Mouse (Mus musculus) activated CD4-positive, CD25-positive, alpha-beta regulatory T cell, adult 4 months (primary cell): ENCODE data around the gene Sh2d5. TPM values are rescaled to one million over a fixed set of nuclear protein-coding genes. Genes with fewer than 3 reads are reported as not detected.

ENCODE experiments used
- ATAC-seq: one replicate; pipeline ENCODE4 v1.8.0; 2017
- polyA plus RNA-seq, 2 experiments: library from polyadenylated mRNA; unstranded; fragments of 100-300 nt; shearing (Covaris generic); gene quantifications; one replicate each; pipeline ENCODE4 v1.2.1; 2017

Gene Sh2d5
- polyA plus RNA-seq, 2 experiments from 2014 or later, result 0.17 TPM; not detected in 1

GRCm38 (mm10) chr4:138261843-138262681 lies 11.9 kb downstream of the Sh2d5 start:
- peak; percentile 75 for ATAC-seq

DNA sequence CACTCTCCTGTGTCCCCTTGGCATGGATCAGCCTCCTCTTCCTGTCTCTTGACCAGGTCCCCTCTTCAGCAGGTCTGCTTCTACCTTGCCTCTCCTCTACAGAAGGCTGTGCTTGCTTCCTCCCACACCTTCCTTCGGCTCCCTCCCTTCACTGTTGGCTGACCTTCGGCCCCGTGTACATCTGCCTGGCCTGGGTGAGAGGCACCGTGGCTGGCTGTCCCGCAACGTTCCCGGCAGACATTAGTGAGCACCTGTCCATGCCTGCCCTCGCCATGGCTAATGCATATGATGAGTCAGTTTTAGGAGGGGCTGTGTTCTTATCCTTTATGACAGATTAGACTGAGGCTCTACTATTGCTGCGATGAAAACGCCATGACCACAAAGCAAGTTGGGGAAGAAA lies 17.7 kb downstream of the Sh2d5 start:
- ATAC-seq, result no peak

GRCm38 (mm10) chr4:138272011-138272997 lies 22.1 kb downstream of the Sh2d5 start:
- ATAC-seq, result no peak

DNA sequence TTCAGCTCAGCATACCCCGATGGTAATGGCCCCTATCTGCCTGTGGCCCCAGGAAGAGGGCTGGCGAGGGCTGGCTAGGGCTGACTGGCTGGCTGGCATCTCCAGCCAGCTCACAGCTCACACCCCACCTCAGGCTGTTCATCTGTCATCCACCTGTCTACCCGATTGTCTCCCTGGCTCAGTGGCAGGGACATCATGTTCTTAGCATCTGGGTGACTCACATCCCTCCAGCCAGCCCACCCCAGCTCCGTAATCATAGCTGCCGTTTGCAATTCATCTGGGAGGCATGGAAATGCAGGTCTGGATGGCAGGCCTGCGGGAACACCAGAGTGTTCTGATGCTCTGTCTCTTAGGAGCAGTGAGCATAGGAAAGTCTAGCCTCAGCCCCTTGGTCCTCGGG lies 28.1 kb downstream of the Sh2d5 start:
- ATAC-seq, result no peak

DNA sequence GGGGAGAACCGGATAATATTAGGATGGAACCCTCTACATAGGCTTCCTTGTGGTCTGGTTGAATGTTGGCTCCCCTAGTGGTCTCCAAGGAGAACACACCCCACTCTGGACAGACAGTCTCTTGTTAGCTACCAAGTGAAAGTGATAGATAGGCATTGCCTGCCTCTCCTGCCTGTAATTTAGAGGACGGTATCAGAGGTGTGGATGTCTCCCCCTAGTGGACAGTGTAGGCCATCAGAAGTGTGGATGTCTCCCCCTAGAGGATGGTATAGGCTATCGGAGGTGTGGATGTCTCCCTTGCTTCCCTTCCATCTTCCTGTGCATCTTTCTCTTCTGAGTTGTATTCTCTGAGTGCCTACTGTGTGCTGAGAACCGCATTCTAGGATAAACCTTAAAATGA lies 32.6 kb downstream of the Sh2d5 start:
- peak; percentile 86 for ATAC-seq

- ATAC-seq, result no peak
Observed at GRCm38 (mm10) chr4:138286411-138286810, 36.2 kb downstream of the Sh2d5 start.

DNA sequence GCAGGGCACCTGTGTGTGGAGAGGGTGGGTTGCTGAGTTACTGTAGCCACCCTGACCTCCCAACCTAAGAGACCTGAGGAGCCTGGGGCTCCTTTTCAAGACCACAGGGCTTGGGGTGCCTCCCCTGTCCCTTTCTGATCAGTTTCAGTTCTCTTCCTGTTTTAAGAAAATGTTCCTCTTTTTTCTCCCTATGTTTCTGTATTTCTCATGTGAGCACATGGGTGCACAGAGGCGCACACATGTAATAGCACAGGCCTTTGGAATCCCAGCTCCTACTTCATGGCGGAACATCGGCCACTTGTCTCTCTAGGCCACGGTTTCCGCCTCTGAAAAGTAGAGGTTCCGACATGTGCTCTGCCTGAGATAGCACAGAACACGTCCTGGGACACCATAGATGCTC lies 38.5 kb downstream of the Sh2d5 start:
- ATAC-seq, result no peak

DNA sequence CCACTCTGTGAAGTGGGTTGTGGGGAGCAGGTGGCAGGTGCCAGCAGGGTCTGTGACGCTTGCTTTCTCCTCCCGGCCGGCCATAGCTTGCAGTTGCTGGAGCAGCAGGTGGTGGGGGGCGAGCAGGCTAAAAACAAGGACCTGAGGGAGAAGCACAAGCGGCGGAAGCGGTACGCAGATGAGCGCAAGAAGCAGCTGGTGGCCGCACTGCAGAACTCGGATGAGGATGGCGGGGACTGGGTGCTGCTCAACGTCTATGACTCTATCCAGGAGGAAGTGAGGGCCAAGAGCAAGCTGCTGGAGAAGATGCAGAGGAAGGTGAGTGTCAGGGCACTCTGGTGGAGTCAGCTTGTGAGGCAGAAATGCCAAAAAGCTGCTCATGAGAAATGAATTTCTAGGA lies 41.8 kb downstream of the Sh2d5 start:
- ATAC-seq, result no peak

DNA sequence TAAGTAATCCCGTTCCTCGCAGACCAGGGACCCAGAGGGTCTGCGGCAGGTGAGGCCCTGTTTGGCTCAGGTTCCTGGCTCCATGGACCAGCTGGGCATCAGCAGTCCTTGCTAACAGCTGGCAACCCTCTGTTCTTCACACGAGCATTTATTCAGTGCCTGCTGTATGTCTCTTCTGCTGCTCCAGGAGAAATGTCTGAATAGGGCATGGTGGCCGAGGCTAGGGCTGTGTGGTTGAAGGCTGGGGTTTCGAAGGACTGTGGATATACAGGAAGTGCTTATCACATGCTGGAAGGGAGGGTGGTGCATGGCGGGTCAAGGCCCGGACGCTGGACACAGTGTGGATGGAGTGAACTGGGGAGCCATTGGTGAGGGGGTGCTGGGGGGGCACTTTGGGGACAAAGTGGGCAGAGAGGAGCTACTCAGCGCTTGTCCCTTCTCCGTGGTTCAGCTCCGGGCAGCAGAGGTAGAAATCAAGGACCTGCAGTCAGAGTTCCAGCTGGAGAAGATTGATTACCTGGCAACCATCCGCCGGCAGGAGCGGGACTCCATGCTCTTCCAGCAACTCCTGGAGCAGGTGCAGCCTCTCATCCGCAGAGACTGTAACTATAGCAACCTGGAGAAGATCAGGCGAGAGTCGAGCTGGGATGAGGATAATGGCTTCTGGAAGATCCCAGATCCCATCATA lies 43.2 kb downstream of the Sh2d5 start:
- no peak for ATAC-seq

DNA sequence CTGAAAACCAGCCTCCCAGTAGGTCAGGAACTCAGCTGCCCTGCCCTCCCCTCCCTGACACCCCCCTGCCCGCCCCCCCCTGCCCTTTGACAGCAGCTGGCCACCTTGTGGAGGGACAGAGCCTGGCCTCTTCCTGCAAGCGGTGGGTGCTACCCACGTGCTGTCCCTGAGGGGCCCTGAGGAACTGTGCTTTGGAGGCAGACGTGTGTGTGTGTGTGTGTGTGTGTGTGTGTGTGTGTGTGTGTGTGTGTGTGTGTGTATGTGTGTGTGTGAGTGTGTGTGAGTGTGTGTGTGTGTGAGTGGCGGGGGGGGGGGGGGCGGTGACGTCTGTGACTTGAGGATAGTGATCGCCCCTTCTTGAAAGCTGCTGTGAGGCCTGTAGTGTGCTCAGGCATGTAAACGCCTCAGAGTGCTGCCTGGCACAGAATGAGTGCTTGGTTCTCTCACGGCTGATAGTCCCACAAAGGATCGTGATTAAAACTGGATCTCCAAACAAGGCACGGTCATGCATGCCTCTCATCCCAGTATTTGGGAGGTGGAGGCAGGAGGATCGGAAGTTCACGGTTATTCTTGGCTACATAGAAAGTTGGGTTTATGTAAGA lies 43.8 kb downstream of the Sh2d5 start:
- no peak for ATAC-seq

DNA sequence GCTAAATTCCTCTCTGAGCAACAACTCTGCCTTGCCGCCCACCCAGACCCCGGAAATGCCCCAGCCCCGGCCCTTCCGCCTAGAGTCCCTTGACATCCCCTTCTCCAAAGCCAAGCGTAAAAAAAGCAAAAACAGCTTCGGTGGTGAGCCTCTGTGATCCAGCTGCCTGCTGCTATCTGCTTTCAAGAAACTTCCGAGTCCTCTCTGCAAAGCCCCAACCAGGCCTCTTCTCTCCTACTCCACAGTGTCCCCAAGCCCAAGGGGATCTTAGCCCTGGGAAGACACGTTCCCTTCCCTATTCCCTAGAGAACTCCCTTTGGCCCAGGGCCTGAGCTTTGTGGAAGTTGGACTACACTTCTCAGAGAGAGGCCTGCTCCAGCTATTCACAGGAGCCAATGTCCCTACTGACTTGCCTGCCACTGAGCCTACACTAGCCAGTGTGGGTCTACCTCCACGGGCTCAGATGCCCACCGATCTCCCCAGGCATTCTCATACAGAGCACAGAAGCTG lies 51.1 kb downstream of the Sh2d5 start:
- ATAC-seq, result no peak

DNA sequence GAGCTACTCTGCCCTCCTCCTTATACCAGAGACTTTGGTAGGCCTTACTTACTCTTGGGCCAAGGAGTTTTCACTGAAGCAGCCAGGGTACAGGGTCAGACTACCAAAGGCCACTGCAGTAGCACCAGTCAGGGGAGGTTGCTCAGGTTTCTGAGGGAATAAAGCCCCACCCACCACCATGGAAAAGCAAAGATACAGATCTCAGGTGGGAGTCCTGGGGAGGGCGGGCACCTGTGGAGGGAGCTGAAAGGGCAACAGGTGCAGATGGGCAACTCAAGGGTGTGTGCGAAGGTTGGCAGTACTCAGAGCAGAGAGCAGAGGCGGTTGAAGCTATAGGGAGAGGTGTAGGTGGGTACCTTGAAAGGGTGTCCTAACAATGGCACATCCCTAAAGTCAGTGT lies 52.8 kb downstream of the Sh2d5 start:
- no peak for ATAC-seq

- ATAC-seq, result no peak
Observed at GRCm38 (mm10) chr4:138303742-138304141, 53.5 kb downstream of the Sh2d5 start.

- ATAC-seq, result peak; percentile 97
Observed at GRCm38 (mm10) chr4:138304340-138305104, 54.3 kb downstream of the Sh2d5 start, which contains the start of gene Ddost. Ddost (plus strand) TSS chr4:138304730.

DNA sequence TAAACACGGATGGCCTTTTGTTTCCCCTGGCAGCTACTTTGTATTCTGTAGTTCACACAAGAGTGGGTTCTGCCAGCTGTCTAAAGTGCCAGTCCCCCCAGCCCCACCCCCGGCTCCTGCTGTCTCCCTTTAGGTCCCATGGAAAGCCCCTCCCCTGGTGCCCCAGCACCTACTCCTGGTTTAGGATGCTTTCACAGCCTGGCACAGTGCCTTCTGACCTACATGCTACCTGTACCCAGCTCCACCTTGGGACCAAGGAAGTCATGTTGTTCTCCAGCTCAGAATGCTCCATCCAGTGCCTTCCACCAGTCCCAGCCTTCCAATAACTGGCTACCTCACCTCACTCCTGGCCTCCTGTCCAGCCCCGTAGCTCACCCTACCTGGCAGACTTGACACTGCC lies 56.8 kb downstream of the Sh2d5 start:
- ATAC-seq, result no peak

DNA sequence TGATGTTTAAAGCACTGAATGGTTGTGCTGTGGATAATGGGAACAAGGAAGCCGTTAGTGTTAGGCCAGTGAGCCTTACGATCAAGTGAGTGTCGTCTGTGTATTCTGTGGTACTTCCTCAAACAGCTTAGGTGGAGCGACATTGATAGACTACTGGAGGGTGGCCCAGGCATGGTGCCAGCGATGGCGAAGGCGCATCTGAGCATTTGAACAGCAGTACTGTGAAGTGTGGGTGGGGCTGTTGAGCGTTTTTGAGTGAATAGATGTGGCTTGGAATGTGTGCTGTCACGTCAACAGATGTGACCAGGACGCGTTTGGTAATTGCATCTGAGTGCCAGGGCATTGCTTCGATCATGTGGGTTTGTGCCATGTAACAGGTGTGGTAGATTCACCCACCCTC lies 57.5 kb downstream of the Sh2d5 start:
- no peak for ATAC-seq

DNA sequence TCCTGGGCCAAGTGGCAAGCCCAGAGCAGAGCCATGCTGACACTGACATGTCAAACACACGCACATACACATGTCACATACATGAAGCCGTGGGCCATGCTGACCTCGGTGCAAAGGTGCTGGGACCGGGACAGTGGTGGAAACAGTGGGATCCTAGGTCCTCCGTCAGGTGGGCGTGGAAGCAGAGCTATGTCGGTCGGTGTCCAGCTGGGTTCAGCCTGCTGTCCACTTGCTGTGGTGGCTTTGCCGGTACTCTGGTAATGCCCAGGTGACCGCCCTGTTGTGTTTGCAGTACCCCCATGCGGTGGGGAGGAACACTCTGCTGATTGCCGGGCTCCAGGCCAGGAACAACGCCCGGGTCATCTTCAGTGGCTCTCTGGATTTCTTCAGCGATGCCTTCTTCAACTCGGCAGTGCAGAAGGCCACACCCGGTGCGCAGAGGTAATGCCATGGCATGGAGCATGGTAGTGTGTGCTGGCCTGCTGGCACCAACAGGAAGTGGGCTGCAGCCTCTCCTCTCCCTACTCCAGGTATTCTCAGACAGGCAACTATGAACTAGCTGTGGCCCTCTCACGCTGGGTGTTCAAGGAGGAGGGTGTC lies 60.2 kb downstream of the Sh2d5 start:
- no peak for ATAC-seq
